In the genomic region with DNA sequence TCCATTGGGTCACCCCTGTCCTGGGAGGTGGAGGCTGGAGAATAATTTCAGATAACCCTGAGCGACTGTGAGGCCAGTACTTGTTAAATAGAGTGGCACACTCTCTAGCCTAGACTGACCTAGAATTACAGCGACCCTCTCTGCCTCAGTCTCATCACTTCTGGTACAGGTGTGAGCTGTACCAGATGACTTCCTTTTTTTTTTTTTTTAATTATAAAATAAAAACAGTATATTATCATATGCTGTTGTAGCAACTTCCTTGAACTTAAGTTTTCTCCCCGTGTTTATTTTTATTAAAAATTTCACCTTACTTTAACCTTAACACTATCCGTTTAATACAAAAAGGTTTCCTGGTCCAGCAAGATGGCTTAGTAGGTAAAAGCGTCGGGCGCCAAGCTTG, we compare ENCODE assay signal across 8 mouse cellular contexts. TPM values are rescaled to one million over a fixed set of nuclear protein-coding genes. Genes with fewer than 3 reads are reported as not detected.
DNase-seq lines count a peak whose midpoint lies in the region; ATAC-seq and TF ChIP-seq lines count a peak whose summit lies in the region.

No protein-coding gene starts in this region.

- H3K9ac ChIP-seq in liver, embryonic 13.5 days, result peak overlapping the region; percentile 99

- TF ChIP-seq POLR2A in thymus, adult 2 months (IDR thresholded peaks at IDR 0.05; ENCODE audit: control insufficient read depth, extremely low read depth, insufficient read depth, low read length, poor library complexity), result no peak

- no peak for TF ChIP-seq CTCF in thymus, adult 2 months (IDR thresholded peaks at IDR 0.05; ENCODE audit: borderline replicate concordance, control insufficient read depth, extremely low read depth, insufficient read depth, low read length, poor library complexity)

- peaks cover 32% of the 10 kb centered on the region for H3K36me3 ChIP-seq in erythroblast, embryonic 14.5 days (ENCODE audit: control insufficient read depth)
- H3K36me3 ChIP-seq in thymus, adult 2 months (ENCODE audit: control insufficient read depth, insufficient read depth, low read length), result peaks cover 8% of the 10 kb centered on the region
- H3K36me3 ChIP-seq in liver, embryonic 13.5 days, result peaks cover 17% of the 10 kb centered on the region

- no peaks in the 10 kb centered on the region for H3K27me3 ChIP-seq in erythroblast, embryonic 14.5 days (ENCODE audit: control insufficient read depth)
- H3K27me3 ChIP-seq in thymus, adult 2 months (ENCODE audit: control insufficient read depth, insufficient read depth, low read length), result no peaks in the 10 kb centered on the region
- no peaks in the 10 kb centered on the region for H3K27me3 ChIP-seq in liver, embryonic 13.5 days

- ATAC-seq in erythroblast, adult 5-6 weeks (replicated peaks; ENCODE audit: low FRiP score, poor library complexity, severe bottlenecking), result no peak
- ATAC-seq in liver, embryonic 13.5 days (ENCODE audit: low read depth), result no peak

- 7% methylated on average over 7 of the region's 7 CpGs for WGBS in thymus, adult 2 months
- 7% methylated on average over 7 of the region's 7 CpGs for WGBS in liver, embryonic 13.5 days (ENCODE audit: insufficient replicate concordance)

- H3K9me3 ChIP-seq in erythroblast, embryonic 14.5 days (ENCODE audit: control insufficient read depth, low read length), result no peaks in the 10 kb centered on the region
- H3K9me3 ChIP-seq in liver, embryonic 13.5 days (replicated peaks), result no peaks in the 10 kb centered on the region

- peak overlapping the region; percentile 79 for H3K4me3 ChIP-seq in erythroblast, embryonic 14.5 days (replicated peaks)
- peak overlapping the region; percentile 87 for H3K4me3 ChIP-seq in thymus, adult 2 months (ENCODE audit: control insufficient read depth, insufficient read depth, low read length)
- H3K4me3 ChIP-seq in liver, embryonic 13.5 days (replicated peaks), result peak overlapping the region; percentile 93

- peaks cover 40% of the 10 kb centered on the region for H3K4me1 ChIP-seq in erythroblast, embryonic 14.5 days (ENCODE audit: control insufficient read depth)
- H3K4me1 ChIP-seq in thymus, adult 2 months (replicated peaks; ENCODE audit: control insufficient read depth, insufficient read depth, low read length), result no peaks in the 10 kb centered on the region
- H3K4me1 ChIP-seq in liver, embryonic 13.5 days (replicated peaks), result peaks cover 35% of the 10 kb centered on the region

- H3K4me2 ChIP-seq in liver, embryonic 13.5 days, result peak overlapping the region; percentile 94

- DNase-seq in thymus, adult 2 months, result no peak
- DNase-seq in thymus, postnatal 4 days, result no peak
- no peak for DNase-seq in liver, embryonic 13.5 days
- DNase-seq in urinary bladder, postnatal 10 days (ENCODE audit: low spot score), result no peak
- no peak for DNase-seq in frontal cortex, postnatal 25 days (ENCODE audit: low spot score in 2 of 2)
- no peak for DNase-seq in urinary bladder, postnatal 25 days (ENCODE audit: low spot score)

- H3K27ac ChIP-seq in thymus, adult 2 months (ENCODE audit: control insufficient read depth, insufficient read depth, low read length), result peak overlapping the region; percentile 80
- H3K27ac ChIP-seq in liver, embryonic 13.5 days, result peak overlapping the region; percentile 98

RNA-seq across cellular contexts. Expression of a gene that starts 1.0 kb away (rescaled TPM):
- polyA plus RNA-seq in erythroblast, embryonic 14.5 days (2012), result 24.7 and 27.9 TPM in 2 replicates
- total RNA-seq in erythroblast, adult 5-6 weeks (2015; ENCODE audit: low replicate concordance), result 21.1 and 28.2 TPM in 2 replicates
- 36.5 and 49.0 TPM in 2 replicates for total RNA-seq in erythroblast, adult 5-6 weeks (2017; ENCODE audit: low replicate concordance)
- polyA plus RNA-seq in thymus, adult 2 months (2012; rRNA removed), result 226 and 341 TPM in 2 replicates
- polyA plus RNA-seq in liver, embryonic 13.5 days (2015; fragmentation: Nextera tagmentation; extraction: Ambion mirVana), result 38.2 and 41.6 TPM in 2 replicates

RNA-seq across cellular contexts. Expression of a gene that starts 1.3 kb away (rescaled TPM):
- polyA plus RNA-seq in erythroblast, embryonic 14.5 days (2012), result 0.23 and 0.28 TPM in 2 replicates
- not detected in 2 replicates for total RNA-seq in erythroblast, adult 5-6 weeks (2015; ENCODE audit: low replicate concordance)
- total RNA-seq in erythroblast, adult 5-6 weeks (2017; ENCODE audit: low replicate concordance), result not detected in 2 replicates
- polyA plus RNA-seq in thymus, adult 2 months (2012; rRNA removed), result 1.1 and 2.8 TPM in 2 replicates
- polyA plus RNA-seq in liver, embryonic 13.5 days (2015; fragmentation: Nextera tagmentation; extraction: Ambion mirVana), result 0.71 and 0.93 TPM in 2 replicates

RNA-seq across cellular contexts. Expression of a gene that starts 14.0 kb away (rescaled TPM):
- polyA plus RNA-seq in erythroblast, embryonic 14.5 days (2012), result 0.12 and 0.79 TPM in 2 replicates
- total RNA-seq in erythroblast, adult 5-6 weeks (2015; ENCODE audit: low replicate concordance), result 55.8 and 64.0 TPM in 2 replicates
- total RNA-seq in erythroblast, adult 5-6 weeks (2017; ENCODE audit: low replicate concordance), result 73.7 and 120 TPM in 2 replicates
- 7.3 and 8.5 TPM in 2 replicates for polyA plus RNA-seq in thymus, adult 2 months (2012; rRNA removed)
- 47.5 and 56.5 TPM in 2 replicates for polyA plus RNA-seq in liver, embryonic 13.5 days (2015; fragmentation: Nextera tagmentation; extraction: Ambion mirVana)
